Mouse (Mus musculus) erythroblast, embryonic 14.5 days (primary cell): ENCODE results near the gene Hist1h3d. TPM values are rescaled to one million over a fixed set of nuclear protein-coding genes. Genes with fewer than 3 reads are reported as not detected.
"Not testable (repeated sequence)": the region's sequence is repeated elsewhere in the genome, so short reads cannot be mapped to it uniquely, and the experiment has no call there.

Source experiments
- H3K27me3 ChIP-seq: 2 replicates; pipeline ENCODE4 v1.6.1; 2012; ENCODE audit warnings: inconsistent platforms; ENCODE audit not compliant: control insufficient read depth
- H3K36me3 ChIP-seq: 2 replicates; pipeline ENCODE4 v1.6.1; 2012; ENCODE audit warnings: mild to moderate bottlenecking, inconsistent platforms; ENCODE audit not compliant: control insufficient read depth
- H3K4me1 ChIP-seq: 2 replicates; pipeline ENCODE4 v1.6.1; 2012; ENCODE audit warnings: inconsistent platforms; ENCODE audit not compliant: control insufficient read depth
- H3K4me3 ChIP-seq: replicated peaks from 2 replicates; pipeline ENCODE3; 2012; ENCODE audit warnings: moderate library complexity, mild to moderate bottlenecking, inconsistent platforms
- H3K9me3 ChIP-seq: 2 replicates; pipeline ENCODE4 v1.6.1; 2012; ENCODE audit warnings: low read length, inconsistent platforms, mixed read lengths; ENCODE audit not compliant: control insufficient read depth
- GATA1 ChIP-seq: IDR thresholded peaks from 2 replicates; pipeline ENCODE4 v1.6.1; 2012; ENCODE audit warnings: low read length, inconsistent platforms, mixed read lengths
- TAL1 ChIP-seq: IDR thresholded peaks from 3 replicates; pipeline ENCODE4 v1.6.1; 2012; ENCODE audit warnings: low read length, inconsistent platforms, mixed read lengths
- polyA plus RNA-seq: library from polyadenylated mRNA; stranded (reverse); fragments of >175 nt; gene quantifications from 2 replicates; pipeline ENCODE4 v1.2.3, GENCODE M21; 2012

The Hist1h3d gene
- polyA plus RNA-seq, result 1.6 and 4.7 TPM in 2 replicates

- Histone ChIP-seq H3K4me3 (peak within 1 kb of the TSS; percentile 76), H3K4me1 (peaks cover 39% of the 10 kb centered on the region), H3K27me3 (no peaks in the 10 kb centered on the region), H3K9me3 (no peaks in the 10 kb centered on the region), H3K36me3 (peaks cover 11% of the 10 kb centered on the region)
- TF ChIP-seq TAL1 (no peak), GATA1 (no peak)
These were observed at the start of gene Hist1h3d for GRCm38 (mm10) chr13:23575271-23575851. Gene Hist1h3d (plus strand): TSS chr13:23575763.

GRCm38 (mm10) chr13:23525901-23526300 is 49.7 kb upstream of the Hist1h3d start:
- Histone ChIP-seq H3K27me3 (no peaks in the 10 kb centered on the region), H3K4me1 (peaks cover 54% of the 10 kb centered on the region), H3K9me3 (no peaks in the 10 kb centered on the region), H3K36me3 (no peaks in the 10 kb centered on the region), H3K4me3 (peak overlapping the region; percentile 59)
- TF ChIP-seq GATA1 (no peak), TAL1 (no peak)

GRCm38 (mm10) chr13:23526312-23526711 is 49.3 kb upstream of the Hist1h3d start:
- H3K4me1 ChIP-seq, result peaks cover 51% of the 10 kb centered on the region
- no peaks in the 10 kb centered on the region for H3K9me3 ChIP-seq
- no peaks in the 10 kb centered on the region for H3K27me3 ChIP-seq
- TF ChIP-seq GATA1, result no peak
- H3K36me3 ChIP-seq, result no peaks in the 10 kb centered on the region
- H3K4me3 ChIP-seq, result peak overlapping the region; percentile 59

GRCm38 (mm10) chr13:23529005-23529404 is 46.6 kb upstream of the Hist1h3d start:
- Histone ChIP-seq H3K4me1 (peaks cover 59% of the 10 kb centered on the region), H3K9me3 (no peaks in the 10 kb centered on the region), H3K4me3 (peak overlapping the region; percentile 24), H3K27me3 (no peaks in the 10 kb centered on the region), H3K36me3 (no peaks in the 10 kb centered on the region)
- TF ChIP-seq TAL1, result no peak
- no peak for TF ChIP-seq GATA1

- Histone ChIP-seq H3K4me1 (peaks cover 55% of the 10 kb centered on the region), H3K27me3 (no peaks in the 10 kb centered on the region), H3K36me3 (no peaks in the 10 kb centered on the region), H3K9me3 (no peaks in the 10 kb centered on the region), H3K4me3 (peak overlapping the region; percentile 80)
- TF ChIP-seq TAL1, result no peak
- TF ChIP-seq GATA1, result no peak
These were observed 45.9 kb upstream of the Hist1h3d start for GRCm38 (mm10) chr13:23529480-23530165.

GRCm38 (mm10) chr13:23530181-23530900 is 45.2 kb upstream of the Hist1h3d start:
- Histone ChIP-seq H3K9me3 (no peaks in the 10 kb centered on the region), H3K4me1 (peaks cover 50% of the 10 kb centered on the region)
- no peak for TF ChIP-seq GATA1
- TF ChIP-seq TAL1, result no peak

GRCm38 (mm10) chr13:23530901-23531875 is 44.4 kb upstream of the Hist1h3d start, which contains the start of gene Hist1h4h:
Gene Hist1h4h (plus strand): TSS chr13:23531050.
- peak within 1 kb of the TSS; percentile 80 for H3K4me3 ChIP-seq
- no peaks in the 10 kb centered on the region for H3K27me3 ChIP-seq
- TF ChIP-seq TAL1 (no peak), GATA1 (no peak)
- H3K4me1 ChIP-seq, result peaks cover 43% of the 10 kb centered on the region
- no peaks in the 10 kb centered on the region for H3K9me3 ChIP-seq
- no peaks in the 10 kb centered on the region for H3K36me3 ChIP-seq

More at GRCm38 (mm10) chr13:23530181-23530900, 45.2 kb upstream of the Hist1h3d start:
- peak overlapping the region; percentile 80 for H3K4me3 ChIP-seq
- H3K27me3 ChIP-seq, result no peaks in the 10 kb centered on the region
- no peaks in the 10 kb centered on the region for H3K36me3 ChIP-seq

DNA sequence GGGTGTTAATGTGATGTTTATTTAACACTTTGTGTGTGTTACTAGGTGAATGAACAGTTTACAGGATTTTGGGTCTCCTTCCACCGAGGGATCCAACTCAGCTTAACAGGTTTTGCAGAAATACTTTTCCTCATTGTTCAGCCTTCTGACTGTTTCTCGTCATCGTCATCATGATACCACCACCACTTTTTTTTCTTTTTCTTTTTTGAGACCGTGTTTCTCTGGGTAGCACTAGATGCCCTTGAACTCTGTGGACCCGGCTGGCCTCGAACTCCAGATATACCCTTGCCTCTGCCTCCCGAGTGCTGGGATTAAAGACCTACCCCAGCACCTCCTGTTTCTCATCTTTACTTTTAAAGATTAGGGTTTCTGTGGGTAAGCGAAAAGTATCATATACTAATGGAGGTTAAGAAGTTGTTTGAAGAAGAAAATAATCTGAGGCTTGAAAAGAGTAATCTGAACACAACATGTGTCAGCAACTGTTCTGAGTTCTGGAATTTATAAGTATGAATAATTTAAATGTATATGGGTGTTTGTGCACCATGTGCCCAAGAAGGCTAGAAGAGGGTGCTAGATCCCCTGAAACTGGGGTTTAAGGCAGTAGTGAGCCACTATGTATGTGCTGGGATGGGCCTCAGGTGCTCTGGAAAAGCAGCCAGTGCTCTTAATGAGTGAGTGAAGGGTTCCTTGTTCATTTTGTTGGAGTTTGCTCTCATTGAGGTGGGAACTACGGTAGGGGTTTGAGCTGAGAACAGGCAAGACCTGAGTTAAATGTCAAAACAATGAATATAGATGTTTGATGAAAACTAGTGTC is 43.1 kb upstream of the Hist1h3d start:
- Histone ChIP-seq H3K4me3 (peak overlapping the region; percentile 80), H3K36me3 (peaks cover 7% of the 10 kb centered on the region), H3K9me3 (no peaks in the 10 kb centered on the region), H3K4me1 (peaks cover 43% of the 10 kb centered on the region), H3K27me3 (no peaks in the 10 kb centered on the region)
- no peak for TF ChIP-seq TAL1
- TF ChIP-seq GATA1, result no peak

GRCm38 (mm10) chr13:23533560-23534367 is 41.8 kb upstream of the Hist1h3d start, which contains the start of gene Hist1h2af:
Gene Hist1h2af (plus strand): TSS chr13:23533906.
- H3K4me1 ChIP-seq, result peaks cover 53% of the 10 kb centered on the region
- not testable (repeated sequence) for H3K9me3 ChIP-seq

More at GRCm38 (mm10) chr13:23533560-23534367, 41.8 kb upstream of the Hist1h3d start, which contains the start of gene Hist1h2af:
- Histone ChIP-seq H3K36me3 (peaks cover 18% of the 10 kb centered on the region), H3K4me3 (peak within 1 kb of the TSS; percentile 82)
- H3K27me3 ChIP-seq, result not testable (repeated sequence)
